Mouse (Mus musculus) intestine, postnatal 0 days (tissue): ENCODE data around the gene Slc9a9. TPM values are rescaled to one million over a fixed set of nuclear protein-coding genes. Genes with fewer than 3 reads are reported as not detected.
A peak's percentile ranks its signal among the peaks of the same experiment; 100 is the strongest.

Experiments
- ATAC-seq: fragments of 200-750 bp; cut with Nextera tagmentation; 2 replicates; pipeline ENCODE4 v1.8.0; 2017; ENCODE audit warnings: mild to moderate bottlenecking, moderate TSS enrichment, moderate library complexity
- H3K27ac ChIP-seq: fragments of 300-500 bp; sonication (generic); 2 replicates; pipeline ENCODE4 v1.5.1; 2014; ENCODE audit warnings: mild to moderate bottlenecking, low read depth, low read length, moderate library complexity
- H3K27me3 ChIP-seq: fragments of 300-500 bp; sonication (generic); replicated peaks from 2 replicates; pipeline ENCODE4 v1.6.1; 2014; ENCODE audit warnings: low read length, mixed read lengths; ENCODE audit not compliant: control insufficient read depth, insufficient read depth
- H3K36me3 ChIP-seq: fragments of 300-500 bp; sonication (generic); 2 replicates; pipeline ENCODE4 v1.6.1; 2014; ENCODE audit warnings: mild to moderate bottlenecking, moderate library complexity; ENCODE audit not compliant: control insufficient read depth, insufficient read depth
- H3K4me1 ChIP-seq: fragments of 300-500 bp; sonication (generic); replicated peaks from 2 replicates; pipeline ENCODE4 v1.6.1; 2014; ENCODE audit warnings: antibody characterized with exemption, low read length, mixed read lengths; ENCODE audit not compliant: control insufficient read depth, insufficient read depth
- H3K4me2 ChIP-seq: fragments of 300-500 bp; sonication (generic); replicated peaks from 2 replicates; pipeline ENCODE4 v1.6.1; 2014; ENCODE audit warnings: low read depth, mild to moderate bottlenecking, moderate library complexity
- H3K4me3 ChIP-seq: fragments of 300-500 bp; sonication (generic); 2 replicates; pipeline ENCODE4 v1.5.1; 2014; ENCODE audit warnings: low read depth, low read length
- H3K9ac ChIP-seq: fragments of 300-500 bp; sonication (generic); 2 replicates; pipeline ENCODE4 v1.6.1; 2014; ENCODE audit warnings: mild to moderate bottlenecking, low read depth, low read length
- H3K9me3 ChIP-seq: fragments of 300-500 bp; sonication (generic); 2 replicates; pipeline ENCODE4 v1.6.1; 2016; ENCODE audit warnings: mixed run types; ENCODE audit not compliant: control insufficient read depth
- CTCF ChIP-seq: sonication (generic); IDR thresholded peaks from 2 replicates; pipeline ENCODE4 v1.5.1; 2016; ENCODE audit warnings: low read depth, mild to moderate bottlenecking, control low read depth, antibody characterized with exemption, moderate library complexity
- WGBS: fragments of 180-500 bp; shearing (Covaris S2); extraction: QIAGEN DNeasy Blood & Tissue Kit; methylation state at CpG from one replicate; pipeline ENCODE4 v1.1.7; 2014; 5-methylcytosine and 5-hydroxymethylcytosine counted together
- polyA plus RNA-seq: library from polyadenylated mRNA; unstranded; fragments of >200 nt; fragmentation: Nextera tagmentation; extraction: Ambion mirVana; gene quantifications from 2 replicates; pipeline ENCODE4 v1.2.1, GENCODE M21; 2015

Gene Slc9a9
- polyA plus RNA-seq, 1 experiment from 2014 or later, result 1.0 TPM

DNA sequence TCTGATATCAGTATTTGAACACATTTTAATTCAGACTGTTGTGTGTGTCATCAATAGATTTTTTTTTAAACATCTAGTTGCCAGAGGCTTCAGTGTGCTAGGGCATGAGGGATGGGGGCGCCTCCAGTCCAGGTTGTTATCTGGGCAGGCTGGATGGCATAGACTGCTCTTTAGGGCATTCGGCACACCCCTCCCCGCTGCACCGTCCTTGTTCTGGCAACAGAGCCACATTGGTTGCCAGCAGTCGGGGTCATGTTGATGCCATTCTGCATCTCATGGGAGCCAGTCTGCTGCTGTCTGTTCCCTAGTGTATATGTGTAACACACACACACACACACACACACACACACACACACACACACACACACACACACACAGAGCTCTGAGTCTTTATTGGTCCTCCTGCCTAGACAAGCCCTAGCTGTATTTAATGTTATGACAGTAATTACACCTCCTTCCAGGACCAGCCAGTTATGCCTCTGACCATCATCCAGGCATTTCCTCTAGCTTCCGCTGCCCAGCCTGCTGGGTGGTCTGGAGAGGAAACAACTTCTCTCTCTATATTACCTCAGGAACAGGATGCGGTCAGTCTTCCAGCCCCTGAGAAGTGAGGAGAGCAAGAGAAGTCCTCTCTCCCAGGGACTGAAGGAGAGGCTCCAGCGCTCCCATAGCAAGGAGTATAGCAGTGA is 63.0 kb downstream of the Slc9a9 start:
- H3K27ac ChIP-seq, result no peak overlapping the region
- H3K4me1 ChIP-seq, result no peaks in the 10 kb centered on the region
- H3K4me2 ChIP-seq, result no peak overlapping the region
- no peaks in the 10 kb centered on the region for H3K9me3 ChIP-seq
- ATAC-seq, result no peak
- no peaks in the 10 kb centered on the region for H3K27me3 ChIP-seq
- H3K4me3 ChIP-seq, result no peak overlapping the region
- H3K36me3 ChIP-seq, result no peaks in the 10 kb centered on the region
- no peak for TF ChIP-seq CTCF
- no peak overlapping the region for H3K9ac ChIP-seq
- 68% methylated on average over 8 of the region's 8 CpGs for WGBS

DNA sequence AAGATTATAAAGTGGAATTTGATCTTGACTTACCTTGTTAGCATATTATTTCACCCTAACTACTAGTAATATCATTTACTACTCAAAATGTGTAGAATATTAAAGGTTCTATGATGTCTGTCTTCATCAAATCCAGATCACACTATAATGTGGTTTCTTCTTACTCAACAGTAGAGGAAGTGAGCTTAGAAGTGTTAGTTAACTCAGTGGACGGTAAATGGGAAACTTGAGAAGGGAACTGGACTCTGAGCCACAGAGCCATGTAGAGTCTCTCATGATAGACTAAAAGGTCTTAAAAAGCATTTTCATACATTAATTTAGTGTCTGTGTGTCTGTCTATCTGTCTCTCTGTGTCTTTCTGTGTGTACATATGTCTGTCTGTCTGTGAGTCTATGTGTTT is 64.6 kb downstream of the Slc9a9 start:
- no peak for TF ChIP-seq CTCF
- Histone ChIP-seq H3K27me3 (no peaks in the 10 kb centered on the region), H3K27ac (no peak overlapping the region), H3K9me3 (no peaks in the 10 kb centered on the region), H3K9ac (no peak overlapping the region), H3K36me3 (no peaks in the 10 kb centered on the region), H3K4me3 (no peak overlapping the region), H3K4me1 (no peaks in the 10 kb centered on the region), H3K4me2 (no peak overlapping the region)
- 76% methylated on average over 1 of the region's 1 CpGs for WGBS
- no peak for ATAC-seq

DNA sequence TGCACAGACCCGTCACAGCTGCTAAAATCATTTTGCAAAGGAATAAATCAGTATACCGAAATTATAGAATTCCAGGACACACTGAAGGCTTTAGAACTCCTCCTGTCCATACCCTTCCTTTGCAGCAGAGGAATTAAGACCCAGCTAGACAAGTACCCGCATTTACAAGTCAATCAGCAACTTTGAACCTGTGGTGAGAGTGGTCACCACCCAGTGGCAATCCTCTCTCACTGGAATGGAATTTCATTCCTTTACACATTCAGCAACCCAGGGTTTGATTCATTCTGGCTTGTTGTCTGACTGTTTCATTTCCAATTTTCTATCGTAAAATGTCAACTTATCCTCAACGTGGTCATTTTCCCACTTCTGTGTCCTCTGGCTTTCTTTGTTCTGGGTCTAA is 67.5 kb downstream of the Slc9a9 start:
- Histone ChIP-seq H3K9ac (no peak overlapping the region), H3K4me1 (no peaks in the 10 kb centered on the region), H3K9me3 (no peaks in the 10 kb centered on the region), H3K4me2 (no peak overlapping the region), H3K36me3 (no peaks in the 10 kb centered on the region), H3K27ac (no peak overlapping the region), H3K27me3 (no peaks in the 10 kb centered on the region), H3K4me3 (no peak overlapping the region)
- WGBS, result 70% methylated on average over 5 of the region's 5 CpGs
- TF ChIP-seq CTCF, result no peak
- ATAC-seq, result no peak

DNA sequence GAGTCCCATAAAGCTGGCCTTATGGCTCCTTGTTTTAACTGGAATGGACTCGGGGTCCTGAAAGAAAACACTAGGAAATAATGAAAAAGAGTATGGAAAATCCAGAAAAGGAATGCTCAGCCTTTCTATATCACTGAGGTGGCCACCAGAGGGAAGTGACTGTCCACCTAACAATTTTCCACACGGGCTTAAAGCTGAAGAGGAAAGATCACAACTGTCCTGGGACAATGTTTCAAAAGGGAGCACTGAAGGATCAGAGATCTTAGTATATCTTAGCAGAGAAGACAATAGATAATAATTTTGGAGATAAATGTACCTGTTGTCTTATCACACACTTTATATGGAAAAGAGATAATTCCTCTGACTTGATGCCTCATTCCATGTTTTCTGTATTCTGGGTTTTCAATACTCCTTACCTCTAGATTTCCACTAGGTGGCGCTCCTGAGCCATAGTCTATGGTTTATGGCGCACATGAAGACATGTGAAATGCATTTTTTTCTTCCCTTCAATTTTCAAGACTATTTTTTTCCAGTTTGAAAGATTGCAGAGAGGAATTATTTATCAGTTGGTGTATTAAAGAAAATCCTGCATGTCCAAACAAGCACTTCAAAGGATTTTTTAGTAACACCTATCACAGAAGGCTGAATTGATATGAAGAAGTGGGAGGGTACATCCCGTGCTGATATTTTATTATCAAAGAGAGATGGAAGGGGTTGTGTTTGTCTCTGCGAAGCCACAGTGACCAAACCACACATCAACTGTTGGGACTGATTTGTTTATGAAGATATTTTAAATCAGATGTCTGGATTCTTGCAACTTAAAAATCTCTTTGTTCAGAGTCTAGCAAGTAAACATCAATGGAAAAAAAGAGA is 69.1 kb downstream of the Slc9a9 start:
- H3K9ac ChIP-seq, result no peak overlapping the region
- H3K4me1 ChIP-seq, result no peaks in the 10 kb centered on the region
- H3K9me3 ChIP-seq, result no peaks in the 10 kb centered on the region
- H3K4me3 ChIP-seq, result no peak overlapping the region
- no peak for ATAC-seq
- peak; percentile 87 for TF ChIP-seq CTCF
- H3K27ac ChIP-seq, result no peak overlapping the region
- no peaks in the 10 kb centered on the region for H3K27me3 ChIP-seq
- no peaks in the 10 kb centered on the region for H3K36me3 ChIP-seq
- no peak overlapping the region for H3K4me2 ChIP-seq
- 42% methylated on average over 6 of the region's 6 CpGs for WGBS

DNA sequence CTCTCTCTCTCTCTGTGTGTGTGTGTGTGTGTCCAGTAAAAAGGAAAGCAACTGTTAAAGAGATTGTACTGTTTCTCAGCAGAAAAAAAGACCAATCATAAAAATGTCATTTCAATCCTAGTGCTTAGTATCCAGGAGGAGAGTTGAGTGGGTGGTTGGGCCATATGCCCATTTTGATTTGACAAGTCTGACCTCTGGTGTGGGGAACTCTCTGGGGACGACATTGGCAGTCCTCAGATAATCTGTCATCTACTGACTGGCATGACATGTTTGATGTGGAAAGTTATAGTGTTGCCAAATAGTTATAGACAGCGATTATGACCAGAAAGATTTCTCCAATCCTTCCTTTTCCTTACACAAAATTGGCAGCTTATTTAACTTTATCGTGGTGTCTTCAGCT is 71.1 kb downstream of the Slc9a9 start:
- no peaks in the 10 kb centered on the region for H3K9me3 ChIP-seq
- no peak overlapping the region for H3K4me2 ChIP-seq
- 68% methylated on average over 3 of the region's 3 CpGs for WGBS
- H3K4me3 ChIP-seq, result no peak overlapping the region
- no peak for TF ChIP-seq CTCF
- H3K9ac ChIP-seq, result no peak overlapping the region
- no peak overlapping the region for H3K27ac ChIP-seq
- H3K36me3 ChIP-seq, result no peaks in the 10 kb centered on the region
- no peaks in the 10 kb centered on the region for H3K4me1 ChIP-seq
- ATAC-seq, result no peak
- H3K27me3 ChIP-seq, result no peaks in the 10 kb centered on the region

DNA sequence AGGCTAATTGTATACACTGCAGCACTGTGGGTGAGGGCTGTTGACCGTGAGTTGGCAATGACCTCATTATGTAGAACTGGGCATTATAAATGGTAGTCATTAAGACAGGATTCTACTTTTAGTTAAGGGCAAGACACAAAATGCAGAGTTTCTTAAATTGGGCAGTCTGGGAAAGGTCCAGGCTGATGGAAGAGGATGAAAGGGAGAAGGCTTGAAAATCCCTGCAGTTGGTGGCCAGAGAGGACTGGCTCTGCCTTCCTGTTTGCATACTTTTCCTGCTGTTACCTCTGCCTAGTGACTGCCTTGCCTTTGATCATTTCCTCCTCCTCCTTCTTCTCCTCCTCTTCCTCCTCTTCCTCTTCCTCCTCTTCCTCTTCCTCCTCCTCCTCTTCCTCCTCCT is 73.6 kb downstream of the Slc9a9 start:
- H3K4me1 ChIP-seq, result no peaks in the 10 kb centered on the region
- 87% methylated on average over 1 of the region's 1 CpGs for WGBS
- no peak for TF ChIP-seq CTCF
- H3K9ac ChIP-seq, result no peak overlapping the region
- no peak overlapping the region for H3K4me2 ChIP-seq
- H3K36me3 ChIP-seq, result no peaks in the 10 kb centered on the region
- no peaks in the 10 kb centered on the region for H3K27me3 ChIP-seq
- H3K4me3 ChIP-seq, result no peak overlapping the region
- no peaks in the 10 kb centered on the region for H3K9me3 ChIP-seq
- ATAC-seq, result no peak
- no peak overlapping the region for H3K27ac ChIP-seq
